Mouse (Mus musculus) forebrain, embryonic 10.5 days (tissue): ENCODE measurements around the gene Cenpu. TPM values are rescaled to one million over a fixed set of nuclear protein-coding genes. Genes with fewer than 3 reads are reported as not detected.

ENCODE experiments used
- DNase-seq: peaks from one replicate; pipeline ENCODE4 v3.0.0-alpha.2; 2017; ENCODE audit warnings: low spot score; ENCODE audit errors: extremely low spot score
- H3K27ac ChIP-seq: fragments of 300-500 bp; sonication (generic); 2 replicates; pipeline ENCODE4 v1.5.1; 2016; ENCODE audit warnings: mild to moderate bottlenecking
- H3K27me3 ChIP-seq: fragments of 300-500 bp; sonication (generic); 2 replicates; pipeline ENCODE4 v1.6.1; 2016; ENCODE audit warnings: mild to moderate bottlenecking; ENCODE audit not compliant: poor library complexity, severe bottlenecking
- H3K36me3 ChIP-seq: fragments of 300-500 bp; sonication (generic); replicated peaks from 2 replicates; pipeline ENCODE4 v1.6.1; 2016; ENCODE audit warnings: mild to moderate bottlenecking, moderate library complexity
- H3K4me1 ChIP-seq: fragments of 300-500 bp; sonication (generic); 2 replicates; pipeline ENCODE4 v1.6.1; 2016
- H3K4me3 ChIP-seq: fragments of 300-500 bp; sonication (generic); 2 replicates; pipeline ENCODE4 v1.5.1; 2016; ENCODE audit warnings: mild to moderate bottlenecking, moderate library complexity
- H3K9me3 ChIP-seq: fragments of 300-500 bp; sonication (generic); 2 replicates; pipeline ENCODE4 v1.6.1; 2016; ENCODE audit warnings: mild to moderate bottlenecking, moderate library complexity
- WGBS: fragments of 180-500 bp; shearing (Covaris S2); methylation state at CpG from one replicate; pipeline ENCODE4 v1.1.7; 2016; 5-methylcytosine and 5-hydroxymethylcytosine counted together
- polyA plus RNA-seq: library from polyadenylated mRNA; unstranded; fragments of >200 nt; fragmentation: Nextera tagmentation; extraction: Ambion mirVana; gene quantifications from 2 replicates; pipeline ENCODE4 v1.2.1, GENCODE M21; 2016

The Cenpu gene
- polyA plus RNA-seq, 1 experiment from 2014 or later = 34.2 TPM

GRCm38 (mm10) chr8:46593772-46594171 lies 41.9 kb downstream of the Cenpu start:
- DNase-seq = no peak
- 90% methylated on average over 2 of the region's 2 CpGs for WGBS
- H3K36me3 ChIP-seq = peaks cover 14% of the 10 kb centered on the region
- no peak overlapping the region for H3K4me3 ChIP-seq
- H3K4me1 ChIP-seq = no peaks in the 10 kb centered on the region
- no peak overlapping the region for H3K27ac ChIP-seq
- H3K27me3 ChIP-seq = no peaks in the 10 kb centered on the region
- H3K9me3 ChIP-seq = no peaks in the 10 kb centered on the region

DNA sequence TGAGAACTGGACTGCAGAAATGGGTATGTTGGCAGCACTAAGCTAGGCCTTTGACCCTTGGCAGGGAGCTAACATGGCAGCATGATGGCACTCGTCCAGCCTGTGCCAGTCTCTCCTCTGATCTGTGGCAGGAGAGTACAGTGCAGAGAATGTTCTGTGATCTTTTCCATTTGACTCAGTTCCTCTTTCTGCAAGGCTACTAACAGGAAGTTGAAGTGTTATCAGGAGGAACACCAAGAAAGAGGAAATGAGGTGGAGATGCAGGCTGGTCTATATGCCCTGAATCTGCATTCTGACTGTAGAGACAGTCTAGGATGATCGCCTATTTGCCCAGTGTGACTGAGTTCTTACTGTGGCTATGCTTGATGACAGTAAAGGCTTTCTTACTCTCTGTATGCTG lies 43.8 kb downstream of the Cenpu start:
- no peak for DNase-seq
- Histone ChIP-seq H3K27ac (no peak overlapping the region), H3K9me3 (no peaks in the 10 kb centered on the region), H3K4me3 (no peak overlapping the region), H3K27me3 (no peaks in the 10 kb centered on the region), H3K36me3 (peaks cover 17% of the 10 kb centered on the region; the same call in 1 of the 2 replicates), H3K4me1 (no peaks in the 10 kb centered on the region)
- 89% methylated on average over 2 of the region's 2 CpGs for WGBS

GRCm38 (mm10) chr8:46596530-46596929 lies 44.7 kb downstream of the Cenpu start:
- DNase-seq = no peak
- H3K36me3 ChIP-seq = peaks cover 17% of the 10 kb centered on the region; the same call in 1 of the 2 replicates
- no peaks in the 10 kb centered on the region for H3K9me3 ChIP-seq
- H3K4me1 ChIP-seq = no peaks in the 10 kb centered on the region
- WGBS = 85% methylated on average over 2 of the region's 2 CpGs
- H3K27ac ChIP-seq = no peak overlapping the region
- H3K4me3 ChIP-seq = no peak overlapping the region
- no peaks in the 10 kb centered on the region for H3K27me3 ChIP-seq

DNA sequence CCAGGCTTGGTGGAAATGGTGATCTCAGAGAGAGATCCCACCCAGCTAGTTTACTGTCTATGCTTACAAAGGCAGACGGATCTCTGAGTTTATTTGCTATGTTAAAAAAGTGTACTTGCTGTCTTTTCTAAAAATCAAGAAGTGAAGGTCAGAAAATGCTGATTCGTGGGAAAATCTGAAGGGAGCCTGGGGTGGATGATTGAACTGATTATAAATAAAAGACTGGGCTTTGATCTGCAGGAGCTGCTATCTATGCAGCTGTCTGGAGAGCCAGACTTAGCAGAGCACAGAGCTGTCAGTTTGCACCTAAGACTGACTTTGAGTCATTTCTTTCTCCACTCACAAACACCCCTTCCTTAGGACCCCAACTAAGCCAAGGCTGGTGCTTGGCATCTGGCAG lies 45.6 kb downstream of the Cenpu start:
- H3K36me3 ChIP-seq = peaks cover 17% of the 10 kb centered on the region; the same call in 1 of the 2 replicates
- no peak overlapping the region for H3K4me3 ChIP-seq
- H3K27me3 ChIP-seq = no peaks in the 10 kb centered on the region
- no peaks in the 10 kb centered on the region for H3K4me1 ChIP-seq
- no peaks in the 10 kb centered on the region for H3K9me3 ChIP-seq
- no peak overlapping the region for H3K27ac ChIP-seq
- 84% methylated on average over 2 of the region's 2 CpGs for WGBS
- no peak for DNase-seq

DNA sequence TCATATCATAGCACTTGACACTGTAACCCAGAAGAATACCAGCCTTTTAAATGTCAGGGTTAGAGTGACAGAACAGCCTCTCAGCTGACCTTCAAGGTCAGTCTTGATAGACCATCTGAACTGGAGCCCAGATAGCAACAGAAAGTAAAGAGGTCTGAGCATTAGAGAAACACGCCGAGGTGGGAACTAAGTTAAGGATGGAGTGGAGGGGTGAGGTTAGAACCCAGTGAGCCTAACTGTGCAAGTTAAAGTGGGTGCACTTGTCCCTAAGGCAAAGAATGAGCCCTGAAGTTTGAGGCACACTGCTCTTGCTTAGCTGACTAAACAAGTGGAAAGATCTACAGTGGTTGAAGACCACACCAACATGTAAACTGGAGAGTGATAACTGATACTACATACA lies 46.3 kb downstream of the Cenpu start:
- peaks cover 17% of the 10 kb centered on the region; the same call in 1 of the 2 replicates for H3K36me3 ChIP-seq
- H3K4me3 ChIP-seq = no peak overlapping the region
- no peaks in the 10 kb centered on the region for H3K4me1 ChIP-seq
- no peaks in the 10 kb centered on the region for H3K27me3 ChIP-seq
- H3K27ac ChIP-seq = no peak overlapping the region
- WGBS = 92% methylated on average over 2 of the region's 2 CpGs
- H3K9me3 ChIP-seq = no peaks in the 10 kb centered on the region
- no peak for DNase-seq

- H3K9me3 ChIP-seq = no peaks in the 10 kb centered on the region
- no peak overlapping the region for H3K27ac ChIP-seq
- H3K27me3 ChIP-seq = no peaks in the 10 kb centered on the region
- H3K4me3 ChIP-seq = no peak overlapping the region
- peaks cover 17% of the 10 kb centered on the region; the same call in 1 of the 2 replicates for H3K36me3 ChIP-seq
- 97% methylated on average over 5 of the region's 5 CpGs for WGBS
- no peak for DNase-seq
- no peaks in the 10 kb centered on the region for H3K4me1 ChIP-seq
These were observed 46.9 kb downstream of the Cenpu start for GRCm38 (mm10) chr8:46598753-46599152.

- H3K9me3 ChIP-seq = no peaks in the 10 kb centered on the region
- no peak overlapping the region for H3K4me3 ChIP-seq
- no peak for DNase-seq
- no peaks in the 10 kb centered on the region for H3K4me1 ChIP-seq
- H3K27me3 ChIP-seq = no peaks in the 10 kb centered on the region
- 92% methylated on average over 7 of the region's 7 CpGs for WGBS
- no peak overlapping the region for H3K27ac ChIP-seq
- peaks cover 17% of the 10 kb centered on the region; the same call in 1 of the 2 replicates for H3K36me3 ChIP-seq
These were observed 47.6 kb downstream of the Cenpu start for GRCm38 (mm10) chr8:46599314-46599904.

- 80% methylated on average over 10 of the region's 10 CpGs for WGBS
- H3K27ac ChIP-seq = no peak overlapping the region
- DNase-seq = no peak
These were observed 49.3 kb downstream of the Cenpu start for GRCm38 (mm10) chr8:46600959-46601707.

DNA sequence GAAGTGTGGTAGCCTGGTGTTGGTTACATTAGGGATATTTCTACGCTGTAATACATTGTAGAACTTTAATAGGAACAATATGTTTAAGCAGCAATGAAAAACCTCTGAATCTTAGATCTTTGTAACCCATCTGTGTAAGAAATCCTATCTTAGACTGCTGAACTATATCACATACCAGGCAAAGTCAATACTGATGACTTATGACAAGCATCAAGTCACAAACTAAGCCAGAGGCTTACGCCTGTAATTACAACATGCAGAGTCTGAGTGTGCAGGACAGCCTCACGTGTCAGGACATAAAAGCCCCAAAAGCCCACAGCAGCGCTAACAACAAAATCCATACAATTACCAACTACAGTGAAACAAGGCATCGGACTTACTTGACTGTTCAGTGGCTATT lies 51.8 kb downstream of the Cenpu start:
- Histone ChIP-seq H3K4me1 (no peaks in the 10 kb centered on the region), H3K27me3 (no peaks in the 10 kb centered on the region), H3K9me3 (no peaks in the 10 kb centered on the region), H3K4me3 (no peak overlapping the region), H3K36me3 (0 out of 2 replicates have a peak, but pooled peaks cover 12% of the 10 kb centered on the region), H3K27ac (no peak overlapping the region)
- WGBS = 91% methylated on average over 5 of the region's 5 CpGs
- no peak for DNase-seq

More at GRCm38 (mm10) chr8:46600959-46601707, 49.3 kb downstream of the Cenpu start:
- H3K27me3 ChIP-seq = no peaks in the 10 kb centered on the region
- no peak overlapping the region for H3K4me3 ChIP-seq
- no peaks in the 10 kb centered on the region for H3K4me1 ChIP-seq
- H3K36me3 ChIP-seq = peaks cover 16% of the 10 kb centered on the region; the same call in 1 of the 2 replicates
- no peaks in the 10 kb centered on the region for H3K9me3 ChIP-seq

DNA sequence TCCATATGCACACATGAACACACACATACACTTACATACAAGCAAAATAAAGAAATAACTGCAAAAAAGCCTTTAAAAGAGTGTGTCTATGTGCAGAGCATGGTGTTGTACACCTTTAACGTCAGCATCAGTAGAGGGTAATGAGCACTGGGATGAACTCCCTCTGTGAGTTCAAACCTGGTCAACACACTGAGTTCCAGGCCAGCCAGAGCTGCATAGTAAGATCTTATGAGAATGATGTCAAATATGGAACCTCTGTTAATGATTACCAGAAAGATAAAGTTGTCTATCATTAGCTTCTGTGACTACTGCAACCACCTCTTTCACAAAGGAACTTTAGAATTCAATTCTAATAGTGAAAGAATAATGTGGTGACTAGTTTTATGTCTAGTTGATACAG lies 55.1 kb downstream of the Cenpu start:
- no peak for DNase-seq
- no peaks in the 10 kb centered on the region for H3K27me3 ChIP-seq
- no peaks in the 10 kb centered on the region for H3K4me1 ChIP-seq
- no peak overlapping the region for H3K27ac ChIP-seq
- H3K36me3 ChIP-seq = peaks cover 12% of the 10 kb centered on the region
- no peak overlapping the region for H3K4me3 ChIP-seq
- no peaks in the 10 kb centered on the region for H3K9me3 ChIP-seq
- 89% methylated on average over 1 of the region's 1 CpGs for WGBS

DNA sequence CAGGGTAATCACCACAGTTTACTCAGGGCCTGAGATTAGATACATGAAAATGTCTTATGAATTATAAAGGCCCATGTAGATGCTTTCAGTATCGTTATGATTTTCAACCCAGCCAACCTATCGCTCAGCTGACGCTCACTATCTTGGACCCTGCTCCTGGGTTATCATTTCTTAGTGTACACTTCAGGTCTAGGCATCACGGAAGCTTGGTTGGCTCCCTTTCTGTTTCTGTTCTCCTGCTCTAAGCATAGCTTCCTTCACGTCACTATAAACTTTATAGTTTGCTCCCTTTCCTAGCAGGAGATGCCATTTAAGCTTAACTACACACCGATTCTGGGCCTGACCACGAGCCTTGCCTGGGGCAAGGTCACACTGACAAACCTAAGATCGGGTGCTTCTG lies 59.7 kb downstream of the Cenpu start:
- H3K27ac ChIP-seq = no peak overlapping the region
- H3K4me3 ChIP-seq = no peak overlapping the region
- WGBS = 91% methylated on average over 8 of the region's 8 CpGs
- peaks cover 12% of the 10 kb centered on the region for H3K36me3 ChIP-seq
- H3K4me1 ChIP-seq = peaks cover 15% of the 10 kb centered on the region
- H3K9me3 ChIP-seq = no peaks in the 10 kb centered on the region
- H3K27me3 ChIP-seq = no peaks in the 10 kb centered on the region
- DNase-seq = no peak

- Histone ChIP-seq H3K36me3 (peaks cover 8% of the 10 kb centered on the region), H3K9me3 (no peaks in the 10 kb centered on the region), H3K27me3 (no peaks in the 10 kb centered on the region), H3K4me3 (no peak overlapping the region), H3K4me1 (peaks cover 26% of the 10 kb centered on the region), H3K27ac (no peak overlapping the region)
- DNase-seq = no peak
- WGBS = 82% methylated on average over 4 of the region's 4 CpGs
These were observed 61.1 kb downstream of the Cenpu start for GRCm38 (mm10) chr8:46612913-46613312.

DNA sequence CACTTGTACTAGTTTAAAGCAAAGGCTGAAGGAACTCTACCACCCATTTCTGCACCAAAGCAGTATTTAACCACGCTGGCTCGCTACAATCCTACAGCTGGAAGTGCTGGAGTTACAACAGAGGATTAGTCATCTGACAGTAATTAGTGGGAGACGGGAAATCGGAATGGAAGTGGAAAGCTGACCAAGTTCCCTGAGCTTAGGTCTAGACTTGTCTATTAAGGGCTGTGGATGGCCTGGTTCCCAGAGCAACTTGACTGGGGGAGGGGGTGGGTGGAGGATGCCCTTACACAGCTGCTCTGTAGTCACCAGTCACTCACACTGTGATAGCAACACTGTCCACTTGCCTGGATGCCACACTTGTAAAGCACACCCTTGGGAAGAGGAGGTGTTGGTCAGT lies 61.5 kb downstream of the Cenpu start:
- H3K36me3 ChIP-seq = peaks cover 8% of the 10 kb centered on the region
- H3K4me1 ChIP-seq = peaks cover 31% of the 10 kb centered on the region
- no peak overlapping the region for H3K4me3 ChIP-seq
- no peak overlapping the region for H3K27ac ChIP-seq
- no peak for DNase-seq
- H3K27me3 ChIP-seq = no peaks in the 10 kb centered on the region
- no peaks in the 10 kb centered on the region for H3K9me3 ChIP-seq
- 60% methylated on average over 4 of the region's 4 CpGs for WGBS
